Mouse (Mus musculus) liver, adult 2 months (tissue): ENCODE results near the gene Mylk3. TPM values are rescaled to one million over a fixed set of nuclear protein-coding genes. Genes with fewer than 3 reads are reported as not detected.
A peak's percentile ranks its signal among the peaks of the same experiment; 100 is the strongest.

Source experiments
- DNase-seq: peaks from one replicate; pipeline ENCODE4 v3.0.0-alpha.2; 2011; ENCODE audit warnings: low read depth, low spot score; ENCODE audit errors: extremely low read depth
- H3K27ac ChIP-seq: fragments of 200-500 bp; replicated peaks from 2 replicates; pipeline ENCODE4 v1.5.1; 2012; ENCODE audit warnings: low read depth, mild to moderate bottlenecking, control low read depth, inconsistent platforms, low read length; ENCODE audit not compliant: insufficient read depth
- H3K27me3 ChIP-seq: fragments of 200-500 bp; 2 replicates; pipeline ENCODE4 v1.6.1; 2012; ENCODE audit warnings: mild to moderate bottlenecking, moderate library complexity, low read length, inconsistent platforms; ENCODE audit not compliant: control insufficient read depth, insufficient read depth
- H3K36me3 ChIP-seq: fragments of 200-500 bp; 2 replicates; pipeline ENCODE4 v1.6.1; 2012; ENCODE audit warnings: low read length, inconsistent platforms; ENCODE audit not compliant: control insufficient read depth, insufficient read depth
- H3K4me1 ChIP-seq: fragments of 200-500 bp; 2 replicates; pipeline ENCODE4 v1.6.1; 2011; ENCODE audit warnings: low read length; ENCODE audit not compliant: control insufficient read depth, insufficient read depth
- H3K4me3 ChIP-seq: fragments of 200-500 bp; 2 replicates; pipeline ENCODE4 v1.5.1; 2011; ENCODE audit warnings: low read depth, mild to moderate bottlenecking, control low read depth, low read length, moderate library complexity; ENCODE audit not compliant: insufficient read depth
- H3K79me2 ChIP-seq: fragments of 200-500 bp; 2 replicates; pipeline ENCODE4 v1.6.1; 2012; ENCODE audit warnings: inconsistent platforms, mild to moderate bottlenecking, low read length, moderate library complexity; ENCODE audit not compliant: control insufficient read depth, insufficient read depth
- H3K9ac ChIP-seq: fragments of 200-500 bp; 2 replicates; pipeline ENCODE4 v1.6.1; 2012; ENCODE audit warnings: low read depth, mild to moderate bottlenecking, control low read depth, inconsistent platforms, low read length
- CTCF ChIP-seq: fragments of 200-500 bp; IDR thresholded peaks from 2 replicates; pipeline ENCODE4 v1.5.1; 2011; ENCODE audit warnings: low read depth, low read length, control low read depth
- POLR2A ChIP-seq: fragments of 200-500 bp; IDR thresholded peaks from 2 replicates; pipeline ENCODE4 v1.6.1; 2011; ENCODE audit warnings: low read length, control low read depth; ENCODE audit not compliant: insufficient read depth; ENCODE audit errors: extremely low read depth
- WGBS: fragments of 180-500 bp; shearing (Covaris S2); methylation state at CpG from one replicate; pipeline ENCODE4 v1.1.7; 2018; 5-methylcytosine and 5-hydroxymethylcytosine counted together
- polyA plus RNA-seq: library from polyadenylated mRNA; depleted of rRNA; stranded (reverse); fragments of >200 nt; gene quantifications from 2 replicates; pipeline ENCODE4 v1.2.3, GENCODE M21; 2012; rRNA removed
- total RNA-seq: library from RNA; depleted of rRNA; stranded (reverse); fragments of >200 nt; gene quantifications from 2 replicates; pipeline ENCODE4 v1.2.3, GENCODE M21; 2014; rRNA removed

Gene Mylk3
- total RNA-seq: 0.34 and 0.55 TPM in 2 replicates
- polyA plus RNA-seq: 0.20 and 0.39 TPM in 2 replicates

DNA sequence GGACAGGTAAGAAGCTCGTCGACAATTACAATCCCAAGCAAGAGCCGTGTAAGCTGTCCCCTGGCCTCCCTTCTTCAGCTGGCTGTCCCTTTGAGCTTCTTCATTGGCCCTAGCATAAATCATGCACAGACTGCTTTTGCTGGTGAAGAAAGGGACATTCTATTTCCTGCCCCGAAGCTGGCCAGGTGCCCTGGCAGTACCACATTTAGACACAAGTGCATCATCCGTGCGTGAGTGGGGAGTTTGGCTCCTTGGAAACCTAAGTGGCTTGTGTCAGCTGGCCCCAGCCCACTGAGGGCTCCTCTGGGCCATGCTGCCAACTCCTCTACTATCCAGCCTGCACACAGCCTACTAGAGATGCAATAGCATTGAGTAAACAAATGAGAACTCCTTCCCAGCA, at the start of gene Mylk3:
TSS of gene Mylk3 (minus strand) at position 141 of the 400 bp plus-strand sequence.
- Histone ChIP-seq H3K27ac (no peak within 1 kb of the TSS), H3K36me3 (no peaks in the 10 kb centered on the region), H3K9ac (no peak within 1 kb of the TSS), H3K79me2 (no peaks in the 10 kb centered on the region), H3K27me3 (no peaks in the 10 kb centered on the region), H3K4me3 (no peak within 1 kb of the TSS), H3K4me1 (no peaks in the 10 kb centered on the region)
- TF ChIP-seq CTCF: no peak
- DNase-seq: no peak
- 72% methylated on average over 6 of the region's 6 CpGs for WGBS

DNA sequence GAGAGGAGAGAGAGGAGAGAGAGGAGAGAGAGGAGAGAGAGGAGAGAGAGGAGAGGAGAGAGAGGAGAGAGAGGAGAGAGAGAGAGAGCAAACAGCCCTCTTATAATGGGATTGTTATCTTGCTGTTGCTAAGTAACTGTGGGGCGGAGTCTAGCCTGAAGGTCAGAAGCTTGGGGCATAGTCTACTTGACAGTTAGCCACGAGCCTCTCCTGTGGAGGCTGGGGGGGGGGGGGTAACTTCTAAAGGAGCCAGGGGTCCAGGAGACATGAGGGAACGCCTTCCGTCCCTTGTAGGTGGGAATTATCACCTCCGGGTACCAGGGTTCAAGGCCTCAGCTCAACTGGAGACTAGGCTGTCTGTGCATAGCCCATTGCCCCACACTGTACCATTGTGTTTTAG, 49.6 kb upstream of the Mylk3 start:
- no peak overlapping the region for H3K4me3 ChIP-seq
- H3K79me2 ChIP-seq: peaks cover 1% of the 10 kb centered on the region; the same call in 1 of the 2 replicates
- no peaks in the 10 kb centered on the region for H3K36me3 ChIP-seq
- WGBS: 22% methylated on average over 5 of the region's 5 CpGs
- peak; percentile 87 for DNase-seq
- no peak for TF ChIP-seq POLR2A
- TF ChIP-seq CTCF: no peak
- peaks cover 12% of the 10 kb centered on the region for H3K4me1 ChIP-seq
- peak overlapping the region; percentile 69 for H3K27ac ChIP-seq
- no peaks in the 10 kb centered on the region for H3K27me3 ChIP-seq
- H3K9ac ChIP-seq: no peak overlapping the region

DNA sequence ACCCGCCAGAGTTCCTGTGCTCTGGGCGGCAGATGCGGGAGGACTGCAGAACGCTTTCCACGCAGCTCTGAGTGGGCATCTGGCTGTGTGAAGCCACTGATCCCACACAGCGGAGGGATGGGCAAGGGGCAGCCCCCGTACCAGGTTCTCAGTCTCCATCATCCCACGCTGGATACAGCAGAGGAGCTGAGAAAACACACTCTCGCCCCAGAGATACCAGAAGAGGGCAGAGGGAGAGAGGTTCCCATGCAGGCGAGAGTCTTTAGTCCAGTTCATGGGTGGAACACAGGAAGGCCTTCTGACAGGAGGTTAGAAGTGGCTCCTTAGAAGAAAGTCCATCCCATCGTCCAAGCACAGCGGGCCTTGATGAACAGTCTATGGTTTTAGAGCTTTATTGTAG, 48.7 kb upstream of the Mylk3 start:
- H3K4me3 ChIP-seq: no peak overlapping the region
- no peak overlapping the region; the same call in 1 of the 2 replicates for H3K27ac ChIP-seq
- no peaks in the 10 kb centered on the region for H3K27me3 ChIP-seq
- H3K36me3 ChIP-seq: no peaks in the 10 kb centered on the region
- H3K79me2 ChIP-seq: peaks cover 4% of the 10 kb centered on the region; the same call in 1 of the 2 replicates
- no peak overlapping the region for H3K9ac ChIP-seq
- TF ChIP-seq CTCF: no peak
- H3K4me1 ChIP-seq: peaks cover 15% of the 10 kb centered on the region
- 96% methylated on average over 12 of the region's 12 CpGs for whole genome bisulfite sequencing
- DNase-seq: no peak

DNA sequence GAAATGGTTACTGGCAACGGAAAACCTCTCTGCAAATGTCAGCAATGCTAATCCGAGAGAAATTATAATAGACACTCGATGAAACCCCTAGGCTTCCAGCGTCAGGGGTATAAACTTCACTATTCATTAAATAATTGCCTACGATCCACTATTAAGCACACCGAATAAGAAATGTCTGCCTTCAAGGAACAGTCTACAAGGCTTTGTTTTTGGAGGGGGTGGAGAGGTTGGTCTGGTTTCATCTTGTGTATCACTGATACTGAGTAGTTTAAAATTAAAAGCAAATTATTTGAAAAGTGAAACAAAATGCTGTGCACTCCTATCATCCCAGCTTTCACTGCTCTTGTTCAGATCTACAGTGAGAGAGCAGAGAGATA, 46.9 kb upstream of the Mylk3 start:
- H3K9ac ChIP-seq: no peak overlapping the region
- TF ChIP-seq CTCF (no peak), POLR2A (no peak)
- DNase-seq: no peak
- 0 out of 2 replicates have a peak overlapping the region, but pooled peaks have one; percentile 17 for H3K27ac ChIP-seq
- H3K36me3 ChIP-seq: no peaks in the 10 kb centered on the region
- no peaks in the 10 kb centered on the region for H3K27me3 ChIP-seq
- H3K4me1 ChIP-seq: peaks cover 16% of the 10 kb centered on the region
- no peak overlapping the region for H3K4me3 ChIP-seq
- under 1% methylated on average over 6 of the region's 6 CpGs for WGBS
- peaks cover 7% of the 10 kb centered on the region; the same call in 1 of the 2 replicates for H3K79me2 ChIP-seq

DNA sequence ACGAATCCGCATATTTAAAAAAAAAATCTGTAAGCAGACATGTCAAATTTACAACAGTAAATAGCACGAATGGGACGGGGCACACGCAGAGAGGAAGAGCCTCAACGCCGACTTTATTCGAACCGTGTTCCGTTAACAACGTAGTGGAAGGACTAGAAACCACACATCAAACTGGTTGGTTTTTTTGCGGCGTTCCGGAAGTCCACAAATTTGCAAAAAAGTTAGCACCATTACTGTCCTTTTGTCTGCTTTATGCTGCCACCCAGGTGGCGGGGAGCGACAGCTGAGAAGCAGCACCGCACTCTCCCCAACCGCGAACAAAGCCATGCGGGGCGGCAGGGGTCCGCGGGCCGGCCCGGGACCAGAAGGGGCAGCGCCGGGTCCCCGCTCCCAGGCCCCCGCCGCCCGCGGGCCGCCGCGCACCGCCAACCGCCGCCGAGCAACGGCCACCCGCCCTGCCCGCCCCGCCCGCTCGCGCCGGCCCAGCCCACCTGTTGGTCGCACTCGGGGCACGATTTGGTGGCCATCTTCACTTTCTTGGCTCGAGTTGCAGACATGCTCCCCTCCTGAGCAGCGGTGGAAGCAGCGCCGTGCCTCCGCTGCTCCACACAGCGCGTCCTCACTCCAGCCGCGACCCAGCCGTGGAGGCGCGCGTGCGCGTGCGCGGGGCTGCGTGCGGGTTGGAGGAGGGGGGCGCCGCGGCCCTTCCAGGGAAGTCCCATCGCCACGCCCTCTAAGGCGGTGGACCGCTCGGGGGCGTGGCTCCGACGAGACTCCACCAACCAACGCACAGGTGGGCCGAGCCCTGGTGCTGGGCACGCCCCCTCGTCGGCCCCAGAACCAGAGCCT, 46.2 kb upstream of the Mylk3 start, which contains the start of gene 4921524J17Rik:
TSS of gene 4921524J17Rik (minus strand) at position 666 of the 849 bp plus-strand sequence.
- Histone ChIP-seq H3K4me1 (peaks cover 16% of the 10 kb centered on the region), H3K79me2 (peaks cover 12% of the 10 kb centered on the region; the same call in 1 of the 2 replicates), H3K27me3 (no peaks in the 10 kb centered on the region), H3K36me3 (no peaks in the 10 kb centered on the region), H3K9ac (peak within 1 kb of the TSS; percentile 89), H3K27ac (peak within 1 kb of the TSS; percentile 84), H3K4me3 (peak within 1 kb of the TSS; percentile 88)
- DNase-seq: peak; percentile 83
- TF ChIP-seq CTCF (no peak), POLR2A (peak; percentile 92)
- WGBS: under 1% methylated on average over 84 of the region's 85 CpGs
